Mouse (Mus musculus): ENCODE measurements around the gene Smim5.

DNA sequence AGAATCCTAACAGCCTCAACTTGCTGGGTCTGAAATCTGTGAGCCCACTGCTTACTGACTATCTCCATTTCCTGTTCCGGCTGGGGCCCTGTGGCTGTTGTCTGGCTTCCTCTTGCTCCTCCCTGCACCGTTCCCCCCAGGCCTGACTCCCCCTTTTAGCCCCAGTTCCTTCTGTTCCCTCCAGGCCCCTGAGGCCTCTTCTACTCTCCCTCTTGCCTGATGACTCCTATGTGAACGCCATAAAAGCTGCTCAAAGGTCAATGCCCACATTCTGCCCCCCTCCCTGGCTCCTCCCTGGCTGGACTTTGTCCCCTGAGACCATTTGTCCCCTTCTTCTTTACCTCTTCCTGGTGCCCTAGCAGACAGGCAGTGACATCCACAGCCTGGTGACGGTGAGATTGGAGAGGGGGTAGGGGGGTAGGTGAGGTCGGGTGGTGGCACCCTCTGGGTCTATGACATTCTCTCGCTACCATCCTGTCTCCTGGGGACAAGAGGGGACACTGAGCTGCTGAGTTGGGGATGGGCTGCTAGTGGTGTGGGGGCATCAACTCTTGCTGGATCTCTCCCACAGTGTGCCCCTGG, 22.5 kb upstream of the Smim5 start:
- no peak for TF ChIP-seq POLR2A (IDR thresholded peaks at IDR 0.05; ENCODE audit: insufficient read depth, low read length)
- TF ChIP-seq CTCF (IDR thresholded peaks at IDR 0.05; ENCODE audit: low read depth, low read length), result no peak
